Mouse (Mus musculus): ENCODE data around the gene Scyl1. TPM values are rescaled to one million over a fixed set of nuclear protein-coding genes. Genes with fewer than 3 reads are reported as not detected.

The Scyl1 gene
- polyA plus RNA-seq, 1 experiment from 2014 or later: 86.3 TPM

GRCm38 (mm10) chr19:5793116-5793515, 21.9 kb upstream of the Scyl1 start:
- Histone ChIP-seq H3K4me2 (ENCODE audit: low read length) (no peak overlapping the region), H3K9ac (ENCODE audit: low read depth, low read length) (no peak overlapping the region), H3K4me1 (ENCODE audit: control insufficient read depth, insufficient read depth, low read length) (peaks cover 33% of the 10 kb centered on the region), H3K36me3 (ENCODE audit: control insufficient read depth, insufficient read depth, low read length) (peaks cover 15% of the 10 kb centered on the region), H3K27ac (ENCODE audit: low read length) (no peak overlapping the region; the same call in 1 of the 2 replicates), H3K4me3 (ENCODE audit: low read depth, low read length) (no peak overlapping the region), H3K9me3 (replicated peaks; ENCODE audit: control insufficient read depth, low read length, poor library complexity, severe bottlenecking) (no peaks in the 10 kb centered on the region), H3K27me3 (ENCODE audit: control insufficient read depth, insufficient read depth, low read depth, low read length) (no peaks in the 10 kb centered on the region)
- peak; percentile 69 for ATAC-seq
- 1% methylated on average over 2 of the region's 2 CpGs for WGBS

GRCm38 (mm10) chr19:5791329-5791728, 20.1 kb upstream of the Scyl1 start:
- Histone ChIP-seq H3K27me3 (ENCODE audit: control insufficient read depth, insufficient read depth, low read depth, low read length) (no peaks in the 10 kb centered on the region), H3K4me2 (ENCODE audit: low read length) (no peak overlapping the region), H3K9ac (ENCODE audit: low read depth, low read length) (no peak overlapping the region), H3K27ac (ENCODE audit: low read length) (no peak overlapping the region), H3K4me1 (ENCODE audit: control insufficient read depth, insufficient read depth, low read length) (peaks cover 24% of the 10 kb centered on the region), H3K4me3 (ENCODE audit: low read depth, low read length) (no peak overlapping the region), H3K36me3 (ENCODE audit: control insufficient read depth, insufficient read depth, low read length) (peaks cover 14% of the 10 kb centered on the region), H3K9me3 (replicated peaks; ENCODE audit: control insufficient read depth, low read length, poor library complexity, severe bottlenecking) (no peaks in the 10 kb centered on the region)
- no peak for ATAC-seq
- 77% methylated on average over 4 of the region's 4 CpGs for WGBS

DNA sequence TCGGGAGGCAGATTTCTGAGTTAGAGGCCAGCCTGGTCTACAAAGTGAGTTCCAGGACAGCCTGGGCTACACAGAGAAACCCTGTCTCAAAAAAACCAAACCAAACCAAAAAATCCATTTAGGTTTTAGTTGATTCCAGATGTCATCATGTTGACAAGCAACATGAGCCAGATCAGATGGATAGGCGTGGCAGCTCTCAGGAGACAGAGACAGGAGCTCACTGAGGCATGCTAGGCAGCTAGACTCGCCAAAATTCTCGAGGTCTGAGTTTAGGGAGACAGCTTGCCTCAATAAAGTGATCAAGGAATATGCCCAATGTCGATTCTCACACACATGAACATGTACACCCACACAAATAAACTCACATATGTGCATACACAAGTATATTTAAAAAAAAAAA, 17.8 kb upstream of the Scyl1 start:
- Histone ChIP-seq H3K36me3 (ENCODE audit: control insufficient read depth, insufficient read depth, low read length) (no peaks in the 10 kb centered on the region), H3K4me3 (ENCODE audit: low read depth, low read length) (no peak overlapping the region), H3K4me2 (ENCODE audit: low read length) (no peak overlapping the region), H3K4me1 (ENCODE audit: control insufficient read depth, insufficient read depth, low read length) (peaks cover 4% of the 10 kb centered on the region; the same call in 1 of the 2 replicates), H3K9ac (ENCODE audit: low read depth, low read length) (no peak overlapping the region), H3K27ac (ENCODE audit: low read length) (no peak overlapping the region), H3K9me3 (replicated peaks; ENCODE audit: control insufficient read depth, low read length, poor library complexity, severe bottlenecking) (no peaks in the 10 kb centered on the region), H3K27me3 (ENCODE audit: control insufficient read depth, insufficient read depth, low read depth, low read length) (no peaks in the 10 kb centered on the region)
- ATAC-seq: no peak
- WGBS: 75% methylated on average over 5 of the region's 5 CpGs

DNA sequence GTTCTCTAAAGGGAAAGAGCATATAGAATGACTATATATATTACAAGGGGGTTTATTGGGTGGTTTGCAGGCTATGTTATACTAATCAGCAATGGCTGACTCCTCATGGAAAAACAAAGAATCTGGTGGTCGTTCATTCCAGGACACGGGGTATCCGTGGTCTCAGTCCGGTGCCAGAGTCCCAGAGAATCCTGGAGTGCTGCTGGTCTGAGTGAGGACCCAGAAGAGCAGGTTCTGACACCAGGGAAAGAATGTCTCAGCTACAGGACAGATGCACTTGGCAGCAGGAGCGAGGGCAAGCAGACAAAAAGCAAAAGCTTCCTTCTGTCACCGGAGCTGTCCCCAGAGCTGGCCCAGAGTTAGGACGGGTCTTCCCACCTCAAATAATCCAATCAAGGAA, 17.4 kb upstream of the Scyl1 start:
- H3K4me3 ChIP-seq (ENCODE audit: low read depth, low read length): no peak overlapping the region
- H3K27me3 ChIP-seq (ENCODE audit: control insufficient read depth, insufficient read depth, low read depth, low read length): no peaks in the 10 kb centered on the region
- 83% methylated on average over 7 of the region's 7 CpGs for WGBS
- no peaks in the 10 kb centered on the region for H3K9me3 ChIP-seq (replicated peaks; ENCODE audit: control insufficient read depth, low read length, poor library complexity, severe bottlenecking)
- no peaks in the 10 kb centered on the region for H3K36me3 ChIP-seq (ENCODE audit: control insufficient read depth, insufficient read depth, low read length)
- H3K27ac ChIP-seq (ENCODE audit: low read length): no peak overlapping the region
- ATAC-seq: no peak
- no peak overlapping the region for H3K4me2 ChIP-seq (ENCODE audit: low read length)
- peaks cover 2% of the 10 kb centered on the region; the same call in 1 of the 2 replicates for H3K4me1 ChIP-seq (ENCODE audit: control insufficient read depth, insufficient read depth, low read length)
- no peak overlapping the region for H3K9ac ChIP-seq (ENCODE audit: low read depth, low read length)

GRCm38 (mm10) chr19:5787920-5788319, 16.7 kb upstream of the Scyl1 start:
- Histone ChIP-seq H3K4me2 (ENCODE audit: low read length) (no peak overlapping the region), H3K9ac (ENCODE audit: low read depth, low read length) (no peak overlapping the region), H3K27ac (ENCODE audit: low read length) (no peak overlapping the region), H3K9me3 (replicated peaks; ENCODE audit: control insufficient read depth, low read length, poor library complexity, severe bottlenecking) (no peaks in the 10 kb centered on the region), H3K36me3 (ENCODE audit: control insufficient read depth, insufficient read depth, low read length) (no peaks in the 10 kb centered on the region), H3K27me3 (ENCODE audit: control insufficient read depth, insufficient read depth, low read depth, low read length) (no peaks in the 10 kb centered on the region), H3K4me1 (ENCODE audit: control insufficient read depth, insufficient read depth, low read length) (no peaks in the 10 kb centered on the region), H3K4me3 (ENCODE audit: low read depth, low read length) (no peak overlapping the region)
- WGBS: 89% methylated on average over 7 of the region's 7 CpGs
- no peak for ATAC-seq

GRCm38 (mm10) chr19:5787128-5787635, 16.0 kb upstream of the Scyl1 start:
- H3K27me3 ChIP-seq (ENCODE audit: control insufficient read depth, insufficient read depth, low read depth, low read length): no peaks in the 10 kb centered on the region
- no peak overlapping the region for H3K4me3 ChIP-seq (ENCODE audit: low read depth, low read length)
- H3K27ac ChIP-seq (ENCODE audit: low read length): no peak overlapping the region
- no peaks in the 10 kb centered on the region for H3K36me3 ChIP-seq (ENCODE audit: control insufficient read depth, insufficient read depth, low read length)
- no peak overlapping the region for H3K9ac ChIP-seq (ENCODE audit: low read depth, low read length)
- 13% methylated on average over 8 of the region's 8 CpGs for WGBS
- no peak overlapping the region for H3K4me2 ChIP-seq (ENCODE audit: low read length)
- no peaks in the 10 kb centered on the region for H3K4me1 ChIP-seq (ENCODE audit: control insufficient read depth, insufficient read depth, low read length)
- no peaks in the 10 kb centered on the region for H3K9me3 ChIP-seq (replicated peaks; ENCODE audit: control insufficient read depth, low read length, poor library complexity, severe bottlenecking)
- ATAC-seq: peak; percentile 77; the same call in 1 of the 2 replicates

GRCm38 (mm10) chr19:5786441-5787114, 15.4 kb upstream of the Scyl1 start:
- no peak overlapping the region for H3K27ac ChIP-seq (ENCODE audit: low read length)
- no peak overlapping the region for H3K4me2 ChIP-seq (ENCODE audit: low read length)
- H3K9ac ChIP-seq (ENCODE audit: low read depth, low read length): no peak overlapping the region
- no peaks in the 10 kb centered on the region for H3K36me3 ChIP-seq (ENCODE audit: control insufficient read depth, insufficient read depth, low read length)
- no peaks in the 10 kb centered on the region for H3K9me3 ChIP-seq (replicated peaks; ENCODE audit: control insufficient read depth, low read length, poor library complexity, severe bottlenecking)
- WGBS: 8% methylated on average over 12 of the region's 12 CpGs
- no peaks in the 10 kb centered on the region for H3K27me3 ChIP-seq (ENCODE audit: control insufficient read depth, insufficient read depth, low read depth, low read length)
- peak; percentile 88 for ATAC-seq
- H3K4me1 ChIP-seq (ENCODE audit: control insufficient read depth, insufficient read depth, low read length): no peaks in the 10 kb centered on the region
- no peak overlapping the region for H3K4me3 ChIP-seq (ENCODE audit: low read depth, low read length)

DNA sequence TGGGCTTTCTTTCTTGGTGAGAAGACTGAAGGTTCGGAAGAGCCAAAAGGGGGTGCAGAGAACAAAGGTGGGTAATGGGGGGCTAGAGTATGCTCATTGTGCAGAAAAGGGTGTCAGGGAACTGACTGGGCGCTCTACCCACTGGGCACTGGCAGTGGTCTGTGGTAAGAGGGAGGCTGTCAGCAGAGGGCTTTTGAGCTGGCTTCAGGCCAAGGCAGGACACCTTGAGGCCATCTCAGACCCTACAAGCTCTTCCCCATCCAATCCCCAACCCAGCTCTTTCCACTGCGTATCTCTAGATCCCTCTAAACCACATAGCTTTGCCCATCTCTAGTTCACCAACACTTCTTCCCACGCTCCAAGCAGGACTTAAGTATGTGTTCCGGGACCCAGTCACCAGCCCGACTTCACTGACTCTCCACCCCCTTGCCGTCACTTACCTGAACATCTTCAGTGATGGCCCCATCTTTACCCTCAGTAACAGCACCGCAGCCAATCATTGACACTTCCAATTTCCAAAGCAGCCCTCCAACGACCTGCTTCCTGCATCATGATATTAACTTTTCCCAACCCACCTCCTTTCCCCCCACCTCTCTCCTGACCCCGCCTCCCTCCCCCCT, 13.8 kb upstream of the Scyl1 start:
- WGBS: 68% methylated on average over 10 of the region's 10 CpGs
- ATAC-seq: no peak

GRCm38 (mm10) chr19:5782121-5782520, 10.9 kb upstream of the Scyl1 start:
- Histone ChIP-seq H3K4me3 (ENCODE audit: low read depth, low read length) (no peak overlapping the region), H3K4me2 (ENCODE audit: low read length) (no peak overlapping the region), H3K4me1 (ENCODE audit: control insufficient read depth, insufficient read depth, low read length) (no peaks in the 10 kb centered on the region), H3K36me3 (ENCODE audit: control insufficient read depth, insufficient read depth, low read length) (no peaks in the 10 kb centered on the region), H3K27ac (ENCODE audit: low read length) (no peak overlapping the region), H3K9ac (ENCODE audit: low read depth, low read length) (no peak overlapping the region), H3K27me3 (ENCODE audit: control insufficient read depth, insufficient read depth, low read depth, low read length) (no peaks in the 10 kb centered on the region), H3K9me3 (replicated peaks; ENCODE audit: control insufficient read depth, low read length, poor library complexity, severe bottlenecking) (no peaks in the 10 kb centered on the region)
- WGBS: 94% methylated on average over 1 of the region's 1 CpGs
- no peak for ATAC-seq

More for the DNA sequence above, 13.8 kb upstream of the Scyl1 start:
- no peak overlapping the region for H3K4me2 ChIP-seq (ENCODE audit: low read length)
- H3K36me3 ChIP-seq (ENCODE audit: control insufficient read depth, insufficient read depth, low read length): no peaks in the 10 kb centered on the region
- no peak overlapping the region for H3K9ac ChIP-seq (ENCODE audit: low read depth, low read length)
- no peak overlapping the region for H3K4me3 ChIP-seq (ENCODE audit: low read depth, low read length)
- H3K27me3 ChIP-seq (ENCODE audit: control insufficient read depth, insufficient read depth, low read depth, low read length): no peaks in the 10 kb centered on the region
- H3K4me1 ChIP-seq (ENCODE audit: control insufficient read depth, insufficient read depth, low read length): no peaks in the 10 kb centered on the region
- H3K27ac ChIP-seq (ENCODE audit: low read length): no peak overlapping the region
- no peaks in the 10 kb centered on the region for H3K9me3 ChIP-seq (replicated peaks; ENCODE audit: control insufficient read depth, low read length, poor library complexity, severe bottlenecking)

Measured in midbrain, embryonic 16.5 days (tissue).